Mouse (Mus musculus): ENCODE data around the gene Lpp. TPM values are rescaled to one million over a fixed set of nuclear protein-coding genes. Genes with fewer than 3 reads are reported as not detected.
A peak's percentile ranks its signal among the peaks of the same experiment; 100 is the strongest.

The Lpp gene
- polyA plus RNA-seq, 1 experiment from 2014 or later = 14.4 TPM

DNA sequence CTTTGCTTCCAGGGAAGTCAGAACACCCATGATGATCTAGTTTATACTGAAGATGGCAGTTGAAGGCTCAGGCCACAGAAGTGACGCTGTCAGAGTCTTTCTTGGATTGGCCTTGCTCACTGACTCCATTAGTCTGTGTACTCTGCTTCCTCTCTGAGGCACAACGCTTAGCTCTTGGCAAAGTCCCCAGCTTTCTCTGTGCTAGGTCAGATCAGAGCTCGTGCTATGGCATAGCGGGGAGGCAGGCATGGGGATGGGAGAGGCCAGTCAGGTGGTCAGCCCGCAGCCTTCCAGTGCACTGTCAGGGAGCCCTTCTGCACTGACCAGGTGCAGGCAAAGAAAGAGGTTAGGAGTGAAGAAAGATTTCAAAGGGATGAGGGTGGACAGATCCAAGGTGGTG, 72.3 kb downstream of the Lpp start:
- 87% methylated on average over 5 of the region's 5 CpGs for WGBS
- Histone ChIP-seq H3K36me3 (ENCODE audit: control insufficient read depth, insufficient read depth, low read length) (no peaks in the 10 kb centered on the region), H3K9me3 (ENCODE audit: control insufficient read depth, low read length) (no peaks in the 10 kb centered on the region), H3K9ac (ENCODE audit: low read length) (no peak overlapping the region), H3K27me3 (ENCODE audit: control insufficient read depth, insufficient read depth, low read length) (no peaks in the 10 kb centered on the region), H3K4me3 (ENCODE audit: low read depth, low read length) (no peak overlapping the region), H3K27ac (ENCODE audit: low read depth, low read length) (no peak overlapping the region), H3K4me2 (no peak overlapping the region), H3K4me1 (ENCODE audit: control insufficient read depth, insufficient read depth, low read length) (no peaks in the 10 kb centered on the region)
- DNase-seq (ENCODE audit: low spot score, missing footprints) = no peak
- no peak for ATAC-seq (ENCODE audit: low FRiP score)

GRCm38 (mm10) chr16:24467544-24468290, 74.4 kb downstream of the Lpp start:
- DNase-seq (ENCODE audit: low spot score, missing footprints) = no peak
- no peak for ATAC-seq (ENCODE audit: low FRiP score)
- Histone ChIP-seq H3K36me3 (ENCODE audit: control insufficient read depth, insufficient read depth, low read length) (no peaks in the 10 kb centered on the region), H3K27ac (ENCODE audit: low read depth, low read length) (no peak overlapping the region), H3K9ac (ENCODE audit: low read length) (no peak overlapping the region), H3K4me2 (no peak overlapping the region), H3K4me1 (ENCODE audit: control insufficient read depth, insufficient read depth, low read length) (no peaks in the 10 kb centered on the region), H3K9me3 (ENCODE audit: control insufficient read depth, low read length) (no peaks in the 10 kb centered on the region), H3K27me3 (ENCODE audit: control insufficient read depth, insufficient read depth, low read length) (no peaks in the 10 kb centered on the region), H3K4me3 (ENCODE audit: low read depth, low read length) (no peak overlapping the region)
- WGBS = 90% methylated on average over 17 of the region's 17 CpGs

DNA sequence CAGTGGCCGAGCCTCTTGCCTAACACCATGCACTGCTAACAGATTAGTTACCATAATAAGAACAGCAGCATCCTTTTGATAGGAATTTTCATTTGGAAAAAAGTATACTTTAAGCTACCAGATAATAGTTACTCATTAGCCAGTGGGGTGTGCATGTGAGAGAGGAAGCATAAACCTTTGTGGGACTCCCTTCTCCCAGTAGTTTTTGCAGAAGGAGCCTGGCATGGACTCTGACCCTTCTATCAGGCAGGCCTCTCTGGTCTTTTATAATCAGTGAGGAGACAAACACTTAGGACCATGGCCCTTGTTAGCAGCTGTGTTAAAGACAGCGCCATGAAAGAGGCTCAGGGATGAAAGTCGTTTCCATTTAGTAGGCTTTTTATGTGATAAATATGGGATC, 76.0 kb downstream of the Lpp start:
- H3K4me2 ChIP-seq = no peak overlapping the region
- ATAC-seq (ENCODE audit: low FRiP score) (no peak), DNase-seq (ENCODE audit: low spot score, missing footprints) (no peak)
- H3K9me3 ChIP-seq (ENCODE audit: control insufficient read depth, low read length) = no peaks in the 10 kb centered on the region
- no peaks in the 10 kb centered on the region for H3K27me3 ChIP-seq (ENCODE audit: control insufficient read depth, insufficient read depth, low read length)
- no peak overlapping the region for H3K4me3 ChIP-seq (ENCODE audit: low read depth, low read length)
- no peak overlapping the region for H3K27ac ChIP-seq (ENCODE audit: low read depth, low read length)
- no peaks in the 10 kb centered on the region for H3K4me1 ChIP-seq (ENCODE audit: control insufficient read depth, insufficient read depth, low read length)
- H3K36me3 ChIP-seq (ENCODE audit: control insufficient read depth, insufficient read depth, low read length) = no peaks in the 10 kb centered on the region
- H3K9ac ChIP-seq (ENCODE audit: low read length) = no peak overlapping the region
- 76% methylated on average over 3 of the region's 3 CpGs for WGBS

GRCm38 (mm10) chr16:24470601-24471000, 77.3 kb downstream of the Lpp start:
- H3K9me3 ChIP-seq (ENCODE audit: control insufficient read depth, low read length) = no peaks in the 10 kb centered on the region
- DNase-seq (ENCODE audit: low spot score, missing footprints) (peak; percentile 72), ATAC-seq (ENCODE audit: low FRiP score) (no peak)
- no peak overlapping the region for H3K9ac ChIP-seq (ENCODE audit: low read length)
- no peak overlapping the region for H3K4me3 ChIP-seq (ENCODE audit: low read depth, low read length)
- H3K4me1 ChIP-seq (ENCODE audit: control insufficient read depth, insufficient read depth, low read length) = no peaks in the 10 kb centered on the region
- H3K4me2 ChIP-seq = no peak overlapping the region
- H3K36me3 ChIP-seq (ENCODE audit: control insufficient read depth, insufficient read depth, low read length) = no peaks in the 10 kb centered on the region
- no peak overlapping the region for H3K27ac ChIP-seq (ENCODE audit: low read depth, low read length)
- no peaks in the 10 kb centered on the region for H3K27me3 ChIP-seq (ENCODE audit: control insufficient read depth, insufficient read depth, low read length)
- WGBS = 58% methylated on average over 1 of the region's 1 CpGs

GRCm38 (mm10) chr16:24471029-24471428, 77.7 kb downstream of the Lpp start:
- no peak overlapping the region for H3K27ac ChIP-seq (ENCODE audit: low read depth, low read length)
- H3K4me3 ChIP-seq (ENCODE audit: low read depth, low read length) = no peak overlapping the region
- WGBS = 78% methylated on average over 4 of the region's 4 CpGs
- H3K9me3 ChIP-seq (ENCODE audit: control insufficient read depth, low read length) = no peaks in the 10 kb centered on the region
- H3K27me3 ChIP-seq (ENCODE audit: control insufficient read depth, insufficient read depth, low read length) = no peaks in the 10 kb centered on the region
- H3K9ac ChIP-seq (ENCODE audit: low read length) = no peak overlapping the region
- no peak overlapping the region for H3K4me2 ChIP-seq
- no peaks in the 10 kb centered on the region for H3K36me3 ChIP-seq (ENCODE audit: control insufficient read depth, insufficient read depth, low read length)
- H3K4me1 ChIP-seq (ENCODE audit: control insufficient read depth, insufficient read depth, low read length) = no peaks in the 10 kb centered on the region
- DNase-seq (ENCODE audit: low spot score, missing footprints) = peak; percentile 71
- no peak for ATAC-seq (ENCODE audit: low FRiP score)

GRCm38 (mm10) chr16:24471801-24472200, 78.5 kb downstream of the Lpp start:
- Histone ChIP-seq H3K4me2 (no peak overlapping the region), H3K4me1 (ENCODE audit: control insufficient read depth, insufficient read depth, low read length) (no peaks in the 10 kb centered on the region; the same call in 1 of the 2 replicates), H3K9ac (ENCODE audit: low read length) (no peak overlapping the region), H3K9me3 (ENCODE audit: control insufficient read depth, low read length) (no peaks in the 10 kb centered on the region), H3K4me3 (ENCODE audit: low read depth, low read length) (no peak overlapping the region), H3K36me3 (ENCODE audit: control insufficient read depth, insufficient read depth, low read length) (no peaks in the 10 kb centered on the region), H3K27ac (ENCODE audit: low read depth, low read length) (no peak overlapping the region), H3K27me3 (ENCODE audit: control insufficient read depth, insufficient read depth, low read length) (no peaks in the 10 kb centered on the region)
- ATAC-seq (ENCODE audit: low FRiP score) (no peak), DNase-seq (ENCODE audit: low spot score, missing footprints) (no peak)
- WGBS = 81% methylated on average over 1 of the region's 1 CpGs

- no peaks in the 10 kb centered on the region for H3K9me3 ChIP-seq (ENCODE audit: control insufficient read depth, low read length)
- DNase-seq (ENCODE audit: low spot score, missing footprints) (no peak), ATAC-seq (ENCODE audit: low FRiP score) (no peak)
- H3K4me2 ChIP-seq = no peak overlapping the region
- H3K9ac ChIP-seq (ENCODE audit: low read length) = no peak overlapping the region
- no peaks in the 10 kb centered on the region for H3K36me3 ChIP-seq (ENCODE audit: control insufficient read depth, insufficient read depth, low read length)
- WGBS = 82% methylated on average over 3 of the region's 3 CpGs
- peaks cover 6% of the 10 kb centered on the region for H3K4me1 ChIP-seq (ENCODE audit: control insufficient read depth, insufficient read depth, low read length)
- no peak overlapping the region for H3K27ac ChIP-seq (ENCODE audit: low read depth, low read length)
- no peaks in the 10 kb centered on the region for H3K27me3 ChIP-seq (ENCODE audit: control insufficient read depth, insufficient read depth, low read length)
- H3K4me3 ChIP-seq (ENCODE audit: low read depth, low read length) = no peak overlapping the region
Observed at GRCm38 (mm10) chr16:24473966-24474365, 80.7 kb downstream of the Lpp start.

GRCm38 (mm10) chr16:24474781-24475180, 81.5 kb downstream of the Lpp start:
- ATAC-seq (ENCODE audit: low FRiP score) = no peak
- H3K9me3 ChIP-seq (ENCODE audit: control insufficient read depth, low read length) = no peaks in the 10 kb centered on the region
- no peak for DNase-seq (ENCODE audit: low spot score, missing footprints)
- no peak overlapping the region for H3K4me2 ChIP-seq
- no peaks in the 10 kb centered on the region for H3K36me3 ChIP-seq (ENCODE audit: control insufficient read depth, insufficient read depth, low read length)
- no peaks in the 10 kb centered on the region for H3K27me3 ChIP-seq (ENCODE audit: control insufficient read depth, insufficient read depth, low read length)
- 80% methylated on average over 6 of the region's 6 CpGs for WGBS
- H3K4me1 ChIP-seq (ENCODE audit: control insufficient read depth, insufficient read depth, low read length) = peaks cover 6% of the 10 kb centered on the region
- H3K27ac ChIP-seq (ENCODE audit: low read depth, low read length) = no peak overlapping the region
- no peak overlapping the region for H3K4me3 ChIP-seq (ENCODE audit: low read depth, low read length)
- H3K9ac ChIP-seq (ENCODE audit: low read length) = no peak overlapping the region

- H3K4me2 ChIP-seq = no peak overlapping the region
- WGBS = 85% methylated on average over 8 of the region's 8 CpGs
- no peak overlapping the region for H3K27ac ChIP-seq (ENCODE audit: low read depth, low read length)
- H3K9me3 ChIP-seq (ENCODE audit: control insufficient read depth, low read length) = no peaks in the 10 kb centered on the region
- ATAC-seq (ENCODE audit: low FRiP score) (no peak), DNase-seq (ENCODE audit: low spot score, missing footprints) (peak; percentile 71)
- no peak overlapping the region for H3K9ac ChIP-seq (ENCODE audit: low read length)
- H3K36me3 ChIP-seq (ENCODE audit: control insufficient read depth, insufficient read depth, low read length) = no peaks in the 10 kb centered on the region
- peaks cover 6% of the 10 kb centered on the region for H3K4me1 ChIP-seq (ENCODE audit: control insufficient read depth, insufficient read depth, low read length)
- H3K4me3 ChIP-seq (ENCODE audit: low read depth, low read length) = no peak overlapping the region
- no peaks in the 10 kb centered on the region for H3K27me3 ChIP-seq (ENCODE audit: control insufficient read depth, insufficient read depth, low read length)
Observed at GRCm38 (mm10) chr16:24475305-24475947, 82.1 kb downstream of the Lpp start.

All from midbrain, embryonic 11.5 days (tissue).